Mouse (Mus musculus): Measurements from ENCODE around the gene Zfyve16. TPM values are rescaled to one million over a fixed set of nuclear protein-coding genes. Genes with fewer than 3 reads are reported as not detected.
A peak's percentile ranks its signal among the peaks of the same experiment; 100 is the strongest.

Zfyve16 gene
- polyA plus RNA-seq, 1 experiment from 2014 or later: 11.2 TPM

- Histone ChIP-seq H3K27ac (0 out of 2 replicates have a peak overlapping the region, but pooled peaks have one; percentile 87), H3K27me3 (replicated peaks) (no peaks in the 10 kb centered on the region), H3K4me2 (replicated peaks) (peak overlapping the region; percentile 63), H3K9me3 (no peaks in the 10 kb centered on the region), H3K4me3 (peak overlapping the region; percentile 56), H3K9ac (peak overlapping the region; percentile 76), H3K4me1 (peaks cover 4% of the 10 kb centered on the region; the same call in 1 of the 2 replicates), H3K36me3 (no peaks in the 10 kb centered on the region)
- ATAC-seq (ENCODE audit: low FRiP score, low read depth): peak; percentile 22; the same call in 1 of the 2 replicates
- 4% methylated on average over 15 of the region's 15 CpGs for WGBS
Observed at GRCm38 (mm10) chr13:92531237-92531636, 569 bp upstream of the Zfyve16 start.

DNA sequence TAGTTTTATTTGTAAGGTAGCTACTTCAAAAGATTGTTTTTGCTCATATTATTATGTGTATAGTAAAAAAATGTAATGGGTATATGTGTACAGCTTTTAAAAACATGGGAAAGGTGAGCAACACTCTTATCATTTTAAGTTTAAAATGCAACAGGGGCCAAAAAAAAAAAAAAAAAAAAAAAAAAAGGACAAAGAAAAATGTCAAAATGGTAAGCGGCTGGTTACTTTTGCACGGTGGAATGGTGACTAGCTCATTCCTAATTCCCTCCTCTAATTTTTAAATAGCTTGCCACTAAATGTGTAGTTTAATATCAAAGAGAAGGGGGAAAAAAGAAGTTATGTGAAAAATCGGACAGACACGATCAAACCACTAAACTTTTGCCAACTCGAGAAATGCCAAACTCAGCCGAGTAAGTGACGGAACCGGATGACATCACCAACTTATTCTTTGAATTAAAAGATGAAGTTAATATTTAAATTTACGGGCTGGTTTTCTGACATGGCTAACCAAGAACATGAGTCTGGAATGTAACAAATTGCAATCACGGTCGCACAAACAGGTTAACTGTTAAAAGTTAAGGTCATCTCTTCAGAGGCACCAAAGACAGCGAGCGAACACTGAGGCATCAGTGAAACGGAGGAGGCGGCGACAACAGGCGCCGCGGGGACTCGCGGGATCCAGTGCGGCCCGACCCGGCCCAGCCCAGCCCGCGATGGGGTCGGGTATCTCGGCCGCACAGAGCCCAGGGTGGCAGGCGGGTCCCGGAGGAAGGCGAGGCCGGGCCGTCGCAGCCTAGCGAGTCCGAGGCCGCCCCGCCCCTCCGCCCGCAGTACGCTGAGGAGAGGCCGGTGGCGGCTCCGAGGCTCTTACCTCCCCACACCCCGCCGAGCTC is 594 bp downstream of the Zfyve16 start:
- H3K9ac ChIP-seq: peak overlapping the region; percentile 76
- H3K4me1 ChIP-seq: peaks cover 4% of the 10 kb centered on the region; the same call in 1 of the 2 replicates
- H3K9me3 ChIP-seq: no peaks in the 10 kb centered on the region
- peak; percentile 93 for ATAC-seq (ENCODE audit: low FRiP score, low read depth)
- H3K4me2 ChIP-seq (replicated peaks): peak overlapping the region; percentile 63
- peak overlapping the region; percentile 87 for H3K27ac ChIP-seq
- no peaks in the 10 kb centered on the region for H3K27me3 ChIP-seq (replicated peaks)
- peak overlapping the region; percentile 56 for H3K4me3 ChIP-seq
- no peaks in the 10 kb centered on the region for H3K36me3 ChIP-seq
- WGBS: 4% methylated on average over 47 of the region's 47 CpGs

DNA sequence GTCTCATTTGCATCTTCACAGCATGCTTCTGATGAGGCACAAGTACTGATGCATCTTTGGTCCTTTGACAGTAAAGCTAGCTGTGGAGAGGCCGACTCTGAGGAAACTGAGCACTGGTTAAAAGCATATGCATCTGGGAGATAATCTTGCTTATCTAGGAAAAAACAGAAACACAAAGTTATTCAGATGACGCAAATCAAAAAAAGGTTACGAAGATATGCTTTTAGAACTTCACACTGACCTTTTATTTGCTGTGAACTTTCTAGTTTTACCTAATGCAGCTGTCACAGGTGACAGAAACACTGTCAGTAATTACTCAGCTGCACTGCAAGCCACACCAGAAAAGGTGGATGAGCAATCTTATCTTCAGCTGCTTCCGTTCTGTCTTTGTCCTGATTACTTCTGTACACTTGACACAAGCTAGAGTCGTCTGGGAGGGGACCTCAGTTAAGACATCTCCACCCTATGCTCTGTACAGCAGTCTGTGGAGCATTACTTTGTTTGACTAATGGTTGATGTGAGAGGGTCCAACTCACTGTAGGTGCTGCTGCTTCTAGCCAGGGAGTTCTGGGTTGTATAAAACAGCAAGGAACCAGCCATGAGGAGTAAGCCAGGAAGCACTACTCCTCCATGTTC is 7.4 kb downstream of the Zfyve16 start:
- no peak for ATAC-seq (ENCODE audit: low FRiP score, low read depth)
- Histone ChIP-seq H3K4me2 (replicated peaks) (no peak overlapping the region), H3K4me1 (no peaks in the 10 kb centered on the region), H3K27me3 (replicated peaks) (no peaks in the 10 kb centered on the region), H3K27ac (no peak overlapping the region), H3K9ac (no peak overlapping the region), H3K4me3 (no peak overlapping the region), H3K9me3 (no peaks in the 10 kb centered on the region), H3K36me3 (peaks cover 19% of the 10 kb centered on the region)
- WGBS: 88% methylated on average over 5 of the region's 5 CpGs

GRCm38 (mm10) chr13:92504871-92505270 is 25.8 kb downstream of the Zfyve16 start:
- H3K9ac ChIP-seq: no peak overlapping the region
- no peak for ATAC-seq (ENCODE audit: low FRiP score, low read depth)
- H3K27me3 ChIP-seq (replicated peaks): no peaks in the 10 kb centered on the region
- no peak overlapping the region for H3K4me2 ChIP-seq (replicated peaks)
- no peak overlapping the region for H3K4me3 ChIP-seq
- H3K9me3 ChIP-seq: no peaks in the 10 kb centered on the region
- no peak overlapping the region for H3K27ac ChIP-seq
- WGBS: 91% methylated on average over 12 of the region's 12 CpGs
- H3K36me3 ChIP-seq: peaks cover 23% of the 10 kb centered on the region; the same call in 1 of the 2 replicates
- H3K4me1 ChIP-seq: no peaks in the 10 kb centered on the region

DNA sequence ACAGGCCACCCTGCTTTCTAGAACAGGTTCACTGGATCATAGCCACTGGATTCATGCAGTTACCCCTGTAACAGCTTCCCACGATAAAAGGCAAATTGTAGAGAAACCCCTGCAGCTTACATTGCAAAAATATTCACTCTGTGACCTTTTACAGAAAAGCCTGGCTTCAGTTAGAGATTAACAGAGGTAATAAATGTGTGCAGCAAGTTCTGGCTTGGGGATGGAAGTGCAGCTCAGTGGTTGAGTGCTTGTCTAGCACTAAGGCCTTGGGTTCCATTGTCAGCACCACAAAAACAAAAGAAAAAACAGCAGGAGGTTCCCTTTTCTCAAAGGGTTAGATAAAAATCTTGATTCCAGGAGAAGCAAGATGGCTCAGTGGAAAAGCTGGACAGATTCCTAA is 38.7 kb downstream of the Zfyve16 start:
- no peak overlapping the region for H3K9ac ChIP-seq
- ATAC-seq (ENCODE audit: low FRiP score, low read depth): no peak
- no peak overlapping the region for H3K4me3 ChIP-seq
- 87% methylated on average over 1 of the region's 1 CpGs for WGBS
- no peak overlapping the region for H3K4me2 ChIP-seq (replicated peaks)
- H3K36me3 ChIP-seq: peaks cover 18% of the 10 kb centered on the region; the same call in 1 of the 2 replicates
- no peak overlapping the region for H3K27ac ChIP-seq
- no peaks in the 10 kb centered on the region for H3K27me3 ChIP-seq (replicated peaks)
- no peaks in the 10 kb centered on the region for H3K4me1 ChIP-seq
- no peaks in the 10 kb centered on the region for H3K9me3 ChIP-seq

- Histone ChIP-seq H3K4me3 (no peak overlapping the region), H3K4me2 (replicated peaks) (no peak overlapping the region), H3K27me3 (replicated peaks) (no peaks in the 10 kb centered on the region), H3K36me3 (peaks cover 18% of the 10 kb centered on the region; the same call in 1 of the 2 replicates), H3K9ac (no peak overlapping the region), H3K4me1 (no peaks in the 10 kb centered on the region), H3K27ac (no peak overlapping the region), H3K9me3 (no peaks in the 10 kb centered on the region)
- ATAC-seq (ENCODE audit: low FRiP score, low read depth): no peak
- 83% methylated on average over 4 of the region's 4 CpGs for WGBS
Observed at GRCm38 (mm10) chr13:92490817-92491216, 39.9 kb downstream of the Zfyve16 start.

GRCm38 (mm10) chr13:92483852-92484463 is 46.7 kb downstream of the Zfyve16 start, which contains the start of gene Fam151b:
Gene Fam151b (minus strand): TSS chr13:92484015.
- no peaks in the 10 kb centered on the region for H3K27me3 ChIP-seq (replicated peaks)
- no peaks in the 10 kb centered on the region for H3K4me1 ChIP-seq
- peak; percentile 100 for ATAC-seq (ENCODE audit: low FRiP score, low read depth)
- H3K9me3 ChIP-seq: no peaks in the 10 kb centered on the region
- no peak within 1 kb of the TSS for H3K27ac ChIP-seq
- WGBS: 7% methylated on average over 19 of the region's 19 CpGs
- no peak within 1 kb of the TSS for H3K9ac ChIP-seq
- H3K36me3 ChIP-seq: no peaks in the 10 kb centered on the region
- peak within 1 kb of the TSS; percentile 67 for H3K4me2 ChIP-seq (replicated peaks)
- peak within 1 kb of the TSS; percentile 38 for H3K4me3 ChIP-seq

GRCm38 (mm10) chr13:92483348-92483747 is 47.3 kb downstream of the Zfyve16 start:
- Histone ChIP-seq H3K4me1 (no peaks in the 10 kb centered on the region), H3K9me3 (no peaks in the 10 kb centered on the region), H3K4me3 (peak overlapping the region; percentile 38), H3K27me3 (replicated peaks) (no peaks in the 10 kb centered on the region), H3K9ac (no peak overlapping the region), H3K27ac (no peak overlapping the region), H3K36me3 (no peaks in the 10 kb centered on the region), H3K4me2 (replicated peaks) (peak overlapping the region; percentile 67)
- ATAC-seq (ENCODE audit: low FRiP score, low read depth): peak; percentile 65
- 9% methylated on average over 3 of the region's 3 CpGs for WGBS

DNA sequence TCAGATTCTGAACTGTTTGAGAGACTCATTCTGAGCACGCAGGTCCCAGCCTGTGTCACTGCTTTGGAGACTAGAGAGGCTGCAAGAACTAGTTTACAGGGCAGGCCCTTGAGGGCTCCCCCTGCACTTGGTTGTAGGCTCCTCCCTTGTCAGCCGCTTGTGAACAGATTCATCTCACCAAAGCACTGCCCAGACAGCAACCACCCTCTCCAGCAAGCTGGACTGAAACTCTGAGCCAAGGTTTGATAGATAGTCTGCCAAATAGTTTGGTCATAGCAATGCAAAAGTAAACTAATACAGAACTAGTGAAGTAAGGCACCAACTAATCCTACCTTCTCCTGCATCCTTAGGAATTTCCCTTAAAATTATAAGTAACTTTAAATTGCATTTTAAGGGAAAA is 60.5 kb downstream of the Zfyve16 start:
- no peaks in the 10 kb centered on the region for H3K27me3 ChIP-seq (replicated peaks)
- H3K9me3 ChIP-seq: no peaks in the 10 kb centered on the region
- H3K4me3 ChIP-seq: no peak overlapping the region
- no peaks in the 10 kb centered on the region for H3K4me1 ChIP-seq
- WGBS: 74% methylated on average over 2 of the region's 2 CpGs
- H3K27ac ChIP-seq: no peak overlapping the region
- ATAC-seq (ENCODE audit: low FRiP score, low read depth): no peak
- H3K9ac ChIP-seq: no peak overlapping the region
- H3K36me3 ChIP-seq: peaks cover 13% of the 10 kb centered on the region
- H3K4me2 ChIP-seq (replicated peaks): no peak overlapping the region

GRCm38 (mm10) chr13:92469381-92469780 is 61.3 kb downstream of the Zfyve16 start:
- H3K27me3 ChIP-seq (replicated peaks): no peaks in the 10 kb centered on the region
- no peak overlapping the region for H3K27ac ChIP-seq
- no peak overlapping the region for H3K4me3 ChIP-seq
- H3K4me2 ChIP-seq (replicated peaks): no peak overlapping the region
- H3K9ac ChIP-seq: no peak overlapping the region
- 80% methylated on average over 2 of the region's 2 CpGs for WGBS
- no peaks in the 10 kb centered on the region for H3K9me3 ChIP-seq
- H3K4me1 ChIP-seq: no peaks in the 10 kb centered on the region
- peaks cover 13% of the 10 kb centered on the region for H3K36me3 ChIP-seq
- no peak for ATAC-seq (ENCODE audit: low FRiP score, low read depth)

GRCm38 (mm10) chr13:92467891-92468290 is 62.8 kb downstream of the Zfyve16 start:
- WGBS: 75% methylated on average over 9 of the region's 9 CpGs
- Histone ChIP-seq H3K36me3 (peaks cover 13% of the 10 kb centered on the region), H3K27ac (no peak overlapping the region), H3K4me1 (no peaks in the 10 kb centered on the region), H3K4me3 (no peak overlapping the region), H3K27me3 (replicated peaks) (no peaks in the 10 kb centered on the region), H3K9ac (no peak overlapping the region), H3K9me3 (no peaks in the 10 kb centered on the region), H3K4me2 (replicated peaks) (no peak overlapping the region)
- no peak for ATAC-seq (ENCODE audit: low FRiP score, low read depth)

- 90% methylated on average over 3 of the region's 3 CpGs for WGBS
- H3K9me3 ChIP-seq: no peaks in the 10 kb centered on the region
- no peak overlapping the region for H3K27ac ChIP-seq
- H3K4me3 ChIP-seq: no peak overlapping the region
- peaks cover 13% of the 10 kb centered on the region for H3K36me3 ChIP-seq
- no peaks in the 10 kb centered on the region for H3K27me3 ChIP-seq (replicated peaks)
- H3K4me2 ChIP-seq (replicated peaks): no peak overlapping the region
- no peaks in the 10 kb centered on the region for H3K4me1 ChIP-seq
- no peak overlapping the region for H3K9ac ChIP-seq
- no peak for ATAC-seq (ENCODE audit: low FRiP score, low read depth)
Observed at GRCm38 (mm10) chr13:92464698-92465097, 66.0 kb downstream of the Zfyve16 start.
